Mouse (Mus musculus): ENCODE measurements around the gene Bloc1s3. TPM values are rescaled to one million over a fixed set of nuclear protein-coding genes. Genes with fewer than 3 reads are reported as not detected.
"Not testable (repeated sequence)": the region's sequence is repeated elsewhere in the genome, so short reads cannot be mapped to it uniquely, and the experiment has no call there.

The Bloc1s3 gene
- total RNA-seq, 1 experiment from 2014 or later: 2.6 TPM

GRCm38 (mm10) chr7:19520032-19520431, 11.9 kb upstream of the Bloc1s3 start:
- ATAC-seq (replicated peaks; ENCODE audit: low read depth, poor library complexity, severe bottlenecking): 0 out of 2 replicates have a peak, but pooled peaks have one; percentile 4

DNA sequence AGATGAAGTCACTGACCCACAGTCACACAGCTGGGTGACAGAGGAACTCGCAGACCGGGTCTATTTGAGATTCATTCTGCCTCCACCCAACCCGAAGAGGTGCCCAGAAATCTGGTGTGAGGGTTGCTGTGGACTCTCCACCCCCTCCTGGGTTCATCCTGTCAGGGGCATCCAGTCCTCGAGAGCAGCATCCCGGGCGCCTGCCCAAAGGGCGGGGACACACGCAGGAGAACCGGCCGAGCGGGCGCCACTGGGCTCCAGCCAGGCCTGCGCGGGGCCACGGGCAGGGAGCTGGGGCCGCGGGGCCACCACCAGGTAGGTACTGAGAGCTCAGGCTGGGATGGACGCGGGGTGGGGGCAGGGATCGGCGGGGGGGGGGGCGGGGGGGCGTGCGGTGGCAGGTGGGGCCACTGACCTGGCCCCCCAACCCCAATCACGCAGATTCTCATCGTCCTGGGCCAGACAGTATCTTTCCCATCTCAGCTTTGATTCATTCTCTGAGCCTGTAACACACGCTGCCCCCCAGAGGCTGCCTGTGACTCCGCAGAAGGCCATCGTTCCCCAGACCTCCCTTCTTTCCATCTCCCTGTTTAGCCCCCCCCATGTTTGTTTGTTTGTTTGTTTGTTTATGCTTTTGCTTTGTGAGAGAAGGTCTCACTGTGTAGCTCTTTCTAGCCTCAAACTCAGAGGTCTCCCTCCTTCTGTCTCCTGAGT, 9.6 kb upstream of the Bloc1s3 start, which contains the start of gene Nkpd1:
Nkpd1 (plus strand) TSS at position 187 of the 714 bp plus-strand sequence.
- no peak for ATAC-seq (replicated peaks; ENCODE audit: low read depth, poor library complexity, severe bottlenecking)

GRCm38 (mm10) chr7:19512353-19512752, 4.2 kb upstream of the Bloc1s3 start:
- no peak for ATAC-seq (replicated peaks; ENCODE audit: low read depth, poor library complexity, severe bottlenecking)

DNA sequence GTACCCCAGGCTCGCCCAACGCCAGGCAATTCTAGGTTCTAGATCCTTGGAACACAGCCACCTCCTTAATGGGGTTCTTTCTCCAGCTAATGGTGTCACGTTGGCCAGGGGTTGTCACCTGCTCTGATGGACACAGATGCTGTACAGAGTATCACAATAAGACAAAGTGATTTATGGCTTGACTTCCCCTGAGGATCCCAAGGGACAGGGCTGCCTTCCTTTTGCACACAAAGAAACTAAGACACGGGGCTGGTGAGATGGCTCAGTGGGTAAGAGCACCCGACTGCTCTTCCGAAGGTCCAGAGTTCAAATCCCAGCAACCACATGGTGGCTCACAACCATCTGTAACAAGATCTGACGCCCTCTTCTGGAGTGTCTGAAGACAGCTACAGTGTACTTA, 3.8 kb upstream of the Bloc1s3 start:
- ATAC-seq (replicated peaks; ENCODE audit: low read depth, poor library complexity, severe bottlenecking): not testable (repeated sequence)

GRCm38 (mm10) chr7:19509786-19510185, 1.6 kb upstream of the Bloc1s3 start:
- ATAC-seq (replicated peaks; ENCODE audit: low read depth, poor library complexity, severe bottlenecking): no peak

DNA sequence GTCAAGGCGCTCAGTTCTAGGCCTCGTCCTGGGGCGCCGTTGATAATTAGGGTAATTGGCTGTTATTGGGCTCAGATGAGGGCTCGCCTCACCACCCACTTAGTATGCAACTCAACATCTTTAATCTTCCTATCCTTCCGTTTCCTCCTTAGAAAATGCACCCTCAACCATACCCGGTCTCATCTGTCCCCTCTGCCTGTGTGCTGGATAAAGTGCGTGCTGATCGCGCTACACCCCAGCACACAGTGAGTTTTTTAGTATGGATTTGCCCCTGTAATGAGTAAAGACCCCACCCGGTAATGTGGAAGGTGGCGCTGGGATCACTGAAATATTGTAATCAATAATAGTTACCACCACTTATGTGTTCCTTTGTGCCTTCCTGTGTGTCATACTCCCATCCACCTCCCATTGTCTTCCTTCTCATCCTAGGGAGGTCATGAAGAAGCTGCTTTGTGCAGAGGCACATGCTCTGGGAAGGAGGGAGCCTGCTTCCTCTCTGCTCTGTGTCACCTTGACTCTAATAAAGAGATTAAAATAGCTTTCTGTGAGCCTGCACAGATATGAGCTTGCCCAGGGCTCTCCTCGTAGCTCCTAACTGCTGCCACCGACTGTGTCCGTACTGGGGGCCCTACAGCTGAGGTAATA, 879 bp upstream of the Bloc1s3 start:
- no peak for ATAC-seq (replicated peaks; ENCODE audit: low read depth, poor library complexity, severe bottlenecking)

DNA sequence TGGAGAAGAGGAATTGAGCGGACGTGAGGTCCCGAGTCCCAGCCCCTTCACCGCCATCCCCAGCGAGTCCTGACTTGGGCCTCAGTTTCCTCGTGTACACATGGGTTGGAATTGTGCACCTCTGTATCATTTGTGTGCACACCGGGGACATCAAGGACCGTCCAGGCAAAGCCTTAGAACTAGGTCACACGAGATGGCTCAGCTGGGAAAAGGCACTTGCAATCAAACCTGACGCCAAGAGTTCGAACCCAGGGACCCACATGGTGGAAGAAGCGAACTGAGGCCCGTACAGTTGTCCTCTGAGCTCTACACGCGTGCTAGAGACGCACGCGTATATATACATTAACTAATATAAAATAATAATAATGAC, 570 bp downstream of the Bloc1s3 start:
- no peak for ATAC-seq (replicated peaks; ENCODE audit: low read depth, poor library complexity, severe bottlenecking)

DNA sequence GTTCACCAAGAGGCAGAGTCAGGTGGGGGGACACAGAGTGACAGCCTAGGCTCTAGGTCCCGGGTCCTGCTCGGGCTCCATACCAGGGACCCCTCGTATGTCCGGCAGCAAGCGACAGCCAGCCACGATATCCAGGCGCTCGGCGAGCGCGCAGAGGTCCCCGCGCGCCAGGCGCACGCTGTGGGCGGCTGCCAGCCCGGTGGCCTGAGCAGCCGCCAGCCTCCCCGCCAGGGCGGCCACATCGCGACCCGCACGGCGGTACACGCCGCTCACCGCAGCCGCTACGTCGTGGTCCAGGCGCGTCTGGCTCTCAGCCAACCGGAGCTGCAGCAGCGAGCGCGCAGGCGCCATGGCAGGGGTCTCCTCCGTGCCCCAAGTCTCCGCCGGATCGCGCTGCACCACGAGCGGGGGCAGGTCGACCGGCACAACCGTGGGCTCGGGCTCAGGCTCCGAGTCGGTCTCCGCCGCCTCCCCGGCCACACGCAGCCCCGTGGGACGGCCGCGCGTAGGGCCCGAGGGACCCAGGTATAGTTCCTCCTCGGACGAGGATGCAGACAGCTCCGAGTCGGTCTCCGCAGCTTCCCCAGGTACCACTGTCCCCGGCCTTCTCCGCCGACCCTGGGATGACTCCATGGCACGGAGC, 1.1 kb downstream of the Bloc1s3 start:
- ATAC-seq (replicated peaks; ENCODE audit: low read depth, poor library complexity, severe bottlenecking): no peak

DNA sequence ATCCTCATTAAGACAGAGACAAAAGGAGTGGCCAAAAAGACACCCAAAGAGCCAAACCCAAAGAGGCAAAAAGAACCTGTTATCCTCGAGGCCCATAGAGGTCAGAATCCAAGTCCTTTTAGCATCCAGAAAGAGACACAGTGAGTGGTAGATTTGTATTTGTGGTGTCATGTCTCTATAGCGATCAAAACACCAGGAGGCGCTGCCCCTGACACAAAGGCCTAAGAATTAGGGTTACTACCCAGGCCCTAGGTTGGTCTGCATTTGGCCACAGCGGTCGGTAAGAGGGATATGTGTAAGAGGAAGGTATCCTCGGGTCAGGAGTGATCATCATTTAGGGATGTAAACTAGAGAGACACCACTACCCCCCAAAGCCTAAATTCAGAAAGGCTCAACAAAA, 1.8 kb downstream of the Bloc1s3 start:
- peak; percentile 28; the same call in 1 of the 2 replicates for ATAC-seq (replicated peaks; ENCODE audit: low read depth, poor library complexity, severe bottlenecking)

DNA sequence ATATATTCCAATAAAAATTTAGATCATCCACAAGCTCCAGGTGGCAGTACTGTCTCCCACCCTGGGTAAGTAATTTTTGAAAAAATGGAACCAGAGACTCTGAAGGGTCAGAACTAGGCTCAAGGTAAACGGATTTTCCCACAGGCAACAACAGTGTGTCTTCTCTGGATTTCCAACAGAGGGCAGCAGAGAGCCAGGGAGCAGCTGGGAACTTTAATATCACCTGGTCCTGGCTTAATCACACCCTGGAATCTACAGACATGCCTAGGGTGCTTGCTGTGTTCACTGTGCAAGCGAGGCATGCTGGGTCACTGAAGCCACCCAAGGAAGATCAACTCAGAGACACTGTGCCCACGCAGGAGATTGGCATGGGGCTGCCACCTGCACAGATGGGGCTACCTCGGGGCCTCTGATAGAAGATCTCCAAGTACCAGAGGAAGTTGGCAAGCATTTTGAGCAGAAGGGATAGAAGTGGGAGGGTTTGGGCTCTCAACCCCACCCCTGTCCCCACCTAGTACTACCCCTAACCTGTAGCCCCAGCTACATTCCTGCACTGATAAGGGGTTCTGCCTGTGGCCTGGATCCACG, 4.6 kb downstream of the Bloc1s3 start:
- ATAC-seq (replicated peaks; ENCODE audit: low read depth, poor library complexity, severe bottlenecking): no peak

DNA sequence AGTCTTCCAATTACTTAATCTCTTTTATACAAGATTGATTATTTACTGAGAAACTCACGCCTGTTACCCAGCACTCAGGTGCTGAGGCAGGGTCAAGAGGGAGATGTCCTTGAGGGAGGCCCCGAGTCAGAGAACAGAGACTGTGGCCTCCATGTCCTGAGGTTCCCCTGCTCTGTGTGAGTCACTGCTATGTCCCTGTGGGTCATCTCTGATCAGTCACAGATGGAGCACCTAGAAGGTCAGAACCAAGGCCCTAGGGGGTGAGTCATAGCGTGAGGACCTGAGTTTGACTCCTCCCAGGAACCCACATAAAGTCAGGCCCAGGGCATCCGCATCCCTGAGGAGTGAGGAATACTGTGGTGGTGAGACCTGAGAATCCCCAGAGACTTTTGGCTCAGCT, 6.5 kb downstream of the Bloc1s3 start:
- ATAC-seq (replicated peaks; ENCODE audit: low read depth, poor library complexity, severe bottlenecking): no peak

DNA sequence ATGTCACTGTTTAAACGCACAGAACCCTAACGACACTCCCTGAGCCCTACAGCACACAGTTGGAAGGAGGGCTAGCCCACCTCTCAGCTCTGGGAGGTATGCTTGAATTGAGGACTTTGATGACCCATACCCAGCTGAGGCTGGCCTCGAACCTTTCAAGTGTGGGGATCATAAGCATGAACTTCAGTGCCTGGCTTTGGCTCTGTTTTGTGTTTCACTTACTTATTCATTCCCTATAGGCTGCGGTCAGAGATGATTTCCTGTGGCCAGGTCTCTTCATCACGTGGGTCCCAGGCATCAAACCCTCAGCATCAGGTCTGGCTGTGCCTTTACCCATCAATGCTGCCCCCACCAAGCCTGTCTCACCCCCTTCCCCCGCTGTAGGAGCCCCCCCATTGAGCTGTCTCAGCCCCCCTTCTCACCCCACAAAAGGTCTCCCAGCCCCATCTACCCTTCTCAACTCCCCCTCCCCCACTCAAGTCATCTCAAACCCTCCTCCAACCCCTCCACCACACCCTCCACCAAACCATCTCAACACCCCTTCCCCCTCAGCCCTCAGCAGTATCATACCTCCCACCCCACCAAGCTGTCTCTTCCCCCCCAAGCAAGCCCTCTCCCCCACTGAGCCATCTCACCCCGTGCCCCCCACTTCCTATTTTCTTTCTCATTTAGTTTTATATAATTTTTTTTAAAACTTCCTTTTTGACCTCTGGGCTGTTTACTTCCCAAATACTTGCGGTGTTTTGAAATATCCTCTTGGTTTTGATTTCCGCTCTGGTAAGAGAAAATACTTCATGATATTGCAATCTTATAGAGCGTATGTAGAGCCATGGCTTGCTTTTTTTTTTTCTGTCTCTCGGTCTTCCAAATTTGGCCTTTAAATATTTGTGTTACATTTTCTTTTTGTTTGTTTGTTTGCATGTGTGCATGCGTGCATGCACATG, 7.5 kb downstream of the Bloc1s3 start:
- ATAC-seq (replicated peaks; ENCODE audit: low read depth, poor library complexity, severe bottlenecking): peak; percentile 54

- ATAC-seq (replicated peaks; ENCODE audit: low read depth, poor library complexity, severe bottlenecking): no peak
Observed at GRCm38 (mm10) chr7:19498326-19498725, 9.8 kb downstream of the Bloc1s3 start.

GRCm38 (mm10) chr7:19496214-19496555, 12.0 kb downstream of the Bloc1s3 start:
- ATAC-seq (replicated peaks; ENCODE audit: low read depth, poor library complexity, severe bottlenecking): no peak

- ATAC-seq (replicated peaks; ENCODE audit: low read depth, poor library complexity, severe bottlenecking): no peak
Observed at GRCm38 (mm10) chr7:19495521-19496213, 12.5 kb downstream of the Bloc1s3 start.

- ATAC-seq (replicated peaks; ENCODE audit: low read depth, poor library complexity, severe bottlenecking): no peak
Observed at GRCm38 (mm10) chr7:19494751-19495474, 13.3 kb downstream of the Bloc1s3 start.

DNA sequence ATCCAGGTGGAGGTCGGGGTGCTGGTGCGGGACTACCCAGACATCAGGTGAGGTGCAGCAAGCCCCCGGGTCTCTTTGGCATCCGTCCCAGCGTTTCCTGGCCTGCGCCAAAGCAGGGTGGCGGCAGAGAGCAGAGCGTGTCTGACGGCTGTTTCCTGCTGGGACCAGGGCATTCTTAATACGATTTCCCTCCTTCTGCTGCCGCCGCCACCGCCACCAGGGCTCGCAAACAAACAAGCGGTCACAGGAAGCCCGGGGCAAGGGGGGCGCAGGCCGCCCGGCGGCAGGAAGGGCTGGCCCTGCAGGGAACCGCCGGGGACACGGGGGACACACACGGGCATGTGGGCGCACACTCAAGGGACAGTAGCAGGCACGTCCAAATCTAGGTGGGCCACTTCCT, 16.4 kb downstream of the Bloc1s3 start:
- ATAC-seq (replicated peaks; ENCODE audit: low read depth, poor library complexity, severe bottlenecking): peak; percentile 83

DNA sequence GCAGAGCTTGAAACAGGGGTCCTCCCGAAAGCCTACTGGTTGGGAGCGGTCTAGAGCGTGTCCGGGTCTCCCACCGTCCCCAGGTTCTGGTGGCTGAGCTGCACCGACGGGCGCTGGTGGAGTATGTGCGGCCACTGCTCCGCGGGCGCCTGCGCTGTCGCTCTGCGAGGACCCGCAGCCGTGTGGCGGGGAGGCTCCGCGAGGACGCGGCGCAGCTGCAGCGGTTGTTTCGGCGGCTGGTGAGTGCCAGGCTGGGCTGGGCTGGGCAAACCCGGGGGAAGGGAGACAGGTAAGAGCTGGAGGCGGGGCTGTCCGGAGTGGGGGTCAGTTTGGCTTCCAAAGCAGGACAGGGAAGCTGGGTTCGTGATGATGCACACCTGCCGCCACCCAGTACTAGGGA, 18.6 kb downstream of the Bloc1s3 start:
- no peak for ATAC-seq (replicated peaks; ENCODE audit: low read depth, poor library complexity, severe bottlenecking)

- no peak for ATAC-seq (replicated peaks; ENCODE audit: low read depth, poor library complexity, severe bottlenecking)
Observed at GRCm38 (mm10) chr7:19486549-19486948, 21.6 kb downstream of the Bloc1s3 start.
